Mouse (Mus musculus) G1E (cell line): ENCODE results near the gene Ackr2. TPM values are rescaled to one million over a fixed set of nuclear protein-coding genes. Genes with fewer than 3 reads are reported as not detected.
A peak's percentile ranks its signal among the peaks of the same experiment; 100 is the strongest.

Experiments used
- ATAC-seq: 2 replicates; pipeline ENCODE4 v1.8.0; 2016; ENCODE audit warnings: mild to moderate bottlenecking; ENCODE audit not compliant: insufficient number of reproducible peaks, poor library complexity, low FRiP score, severe bottlenecking; ENCODE audit errors: extremely low read depth
- DNase-seq: peaks from one replicate; pipeline ENCODE4 v3.0.0; 2012; ENCODE audit warnings: low spot score
- H3K27me3 ChIP-seq: 2 replicates; pipeline ENCODE4 v1.6.1; 2012; ENCODE audit warnings: mild to moderate bottlenecking, low read length, inconsistent platforms; ENCODE audit not compliant: insufficient read depth
- H3K36me3 ChIP-seq: replicated peaks from 2 replicates; pipeline ENCODE3; 2012; ENCODE audit warnings: mild to moderate bottlenecking, inconsistent platforms
- H3K4me1 ChIP-seq: 2 replicates; pipeline ENCODE4 v1.6.1; 2012; ENCODE audit warnings: low read depth, low read length, inconsistent platforms, mixed read lengths; ENCODE audit not compliant: insufficient read depth
- H3K4me3 ChIP-seq: 2 replicates; pipeline ENCODE4 v1.5.1; 2012; ENCODE audit warnings: low read depth, mild to moderate bottlenecking, inconsistent platforms, low read length, moderate library complexity, mixed read lengths
- H3K9me3 ChIP-seq: replicated peaks from 2 replicates; pipeline ENCODE4 v1.6.1; 2012; ENCODE audit warnings: inconsistent platforms
- CTCF ChIP-seq: IDR thresholded peaks from 2 replicates; pipeline ENCODE4 v1.5.1; 2012; ENCODE audit warnings: low read depth, low read length, inconsistent platforms, mixed read lengths
- GATA1 ChIP-seq: IDR thresholded peaks from 2 replicates; pipeline ENCODE4 v1.6.1; 2012; ENCODE audit warnings: borderline replicate concordance, low read length, inconsistent platforms, mixed read lengths
- GATA2 ChIP-seq: IDR thresholded peaks from 2 replicates; pipeline ENCODE4 v1.6.1; 2012; ENCODE audit warnings: low read depth, low read length, inconsistent platforms, borderline replicate concordance
- POLR2AphosphoS5 ChIP-seq: IDR thresholded peaks from 2 replicates; pipeline ENCODE4 v1.6.1; 2012; ENCODE audit warnings: low read depth, low read length, inconsistent platforms; ENCODE audit not compliant: insufficient replicate concordance
- TAL1 ChIP-seq: conservative IDR thresholded peaks from 2 replicates; pipeline ENCODE4 v1.6.1; 2012; ENCODE audit warnings: low read depth, low read length, inconsistent platforms, mixed read lengths
- polyA plus RNA-seq: library from polyadenylated mRNA; stranded (reverse); fragments of >175 nt; gene quantifications from 2 replicates; pipeline ENCODE4 v1.2.3, GENCODE M21; 2012
- total RNA-seq, 2 experiments: library from RNA; stranded (forward) in 1 of 2; stranded (reverse) in 1 of 2; fragments of 200-1000 nt in 1 of 2; fragments of >200 nt in 1 of 2; fragmentation: Nextera tagmentation in 1 of 2; gene quantifications; 2 replicates each; pipeline ENCODE4 v1.2.3; 2014 to 2017

Ackr2 gene
- total and polyA plus RNA-seq, 3 experiments: 0.11 TPM; not detected in 2

DNA sequence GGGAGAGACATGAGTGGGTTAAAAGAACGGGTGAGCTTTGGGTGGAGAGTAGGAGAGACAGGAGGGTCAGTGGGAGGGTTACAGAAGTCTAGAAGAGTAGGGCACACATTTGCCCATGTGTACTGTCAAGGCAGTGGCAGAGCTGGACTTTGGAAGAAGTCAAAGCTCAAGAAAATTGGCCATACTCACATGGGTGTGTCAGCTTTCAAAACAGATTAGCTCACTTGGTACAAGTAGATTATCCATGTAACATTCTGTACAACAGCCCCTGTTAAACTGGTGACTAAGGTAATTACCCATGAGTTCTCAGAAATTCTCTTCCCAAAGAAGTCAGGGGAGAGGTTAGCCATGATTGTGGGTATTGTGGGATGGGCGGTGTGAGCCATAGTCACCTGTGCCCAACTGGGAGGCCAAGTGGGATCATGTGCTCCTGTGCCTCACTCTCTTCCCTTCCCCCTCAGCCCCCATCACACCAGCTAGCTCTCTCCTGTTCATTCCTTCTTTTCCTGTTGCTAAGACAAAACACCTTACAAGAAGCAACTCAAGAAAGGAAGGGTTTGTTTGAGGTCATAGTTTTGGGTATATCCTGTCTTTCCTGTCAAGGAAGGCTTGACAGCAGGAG lies 26.0 kb upstream of the Ackr2 start:
- TF ChIP-seq CTCF: no peak
- no peak for TF ChIP-seq GATA1
- no peak for TF ChIP-seq GATA2
- no peak for TF ChIP-seq POLR2AphosphoS5
- no peak for TF ChIP-seq TAL1
- ATAC-seq (no peak), DNase-seq (no peak)
- Histone ChIP-seq H3K4me3 (no peak overlapping the region), H3K9me3 (no peaks in the 10 kb centered on the region), H3K27me3 (peaks cover 29% of the 10 kb centered on the region), H3K36me3 (no peaks in the 10 kb centered on the region), H3K4me1 (no peaks in the 10 kb centered on the region)

DNA sequence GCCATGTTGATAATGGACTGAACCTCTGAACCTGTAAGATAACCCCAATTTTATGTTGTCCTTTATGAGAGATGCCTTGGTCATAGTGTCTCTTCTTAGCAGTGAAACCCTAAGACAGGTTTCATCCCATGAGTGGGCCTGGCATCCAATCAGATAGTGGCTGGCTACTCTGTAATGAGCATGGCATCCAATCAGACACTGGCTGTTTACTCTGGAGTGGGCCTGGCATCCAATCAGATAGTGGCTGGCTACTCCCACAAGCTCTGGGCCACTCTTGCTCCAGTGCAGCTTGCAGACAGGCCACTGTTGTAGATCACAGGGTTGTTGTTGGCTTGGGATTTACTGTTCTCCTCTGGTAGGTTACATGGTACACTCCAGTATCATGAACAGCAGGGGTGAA lies 24.6 kb upstream of the Ackr2 start:
- Histone ChIP-seq H3K4me1 (no peaks in the 10 kb centered on the region), H3K9me3 (no peaks in the 10 kb centered on the region), H3K4me3 (no peak overlapping the region), H3K27me3 (peaks cover 24% of the 10 kb centered on the region), H3K36me3 (no peaks in the 10 kb centered on the region)
- DNase-seq (no peak), ATAC-seq (no peak)
- TF ChIP-seq CTCF: no peak
- no peak for TF ChIP-seq GATA2
- no peak for TF ChIP-seq GATA1
- TF ChIP-seq TAL1: no peak
- no peak for TF ChIP-seq POLR2AphosphoS5

DNA sequence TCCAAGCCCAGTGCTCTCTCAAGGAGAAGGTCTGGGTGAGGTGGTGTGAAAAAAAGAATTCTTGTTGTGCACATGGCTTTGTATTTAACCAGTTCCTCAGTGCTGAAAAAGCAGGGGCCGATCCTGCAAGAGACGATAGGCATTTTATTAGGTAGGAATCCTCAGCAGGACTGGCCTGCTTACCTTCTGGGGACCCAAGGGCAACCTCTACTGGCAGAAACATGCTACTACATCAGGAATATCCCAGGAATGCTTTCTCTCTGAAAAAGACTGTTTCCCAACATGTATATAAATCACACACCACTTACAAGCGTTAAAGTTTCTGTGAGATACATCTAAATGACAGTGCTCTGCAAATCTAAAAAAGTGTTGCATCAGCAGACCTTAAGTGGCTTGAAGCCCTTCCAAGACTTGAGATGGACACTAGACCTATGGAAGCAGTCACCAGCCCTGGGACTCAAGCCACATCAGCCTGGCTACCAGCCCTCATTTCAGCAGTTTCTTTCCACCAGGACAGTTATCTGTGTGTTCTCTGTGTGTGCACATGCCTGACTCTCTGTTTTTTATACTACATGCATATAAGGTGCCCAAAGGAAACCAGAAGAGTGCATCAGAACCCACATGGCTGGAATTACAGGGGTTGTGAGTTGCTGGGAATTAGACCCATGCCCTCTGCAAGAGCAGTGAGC lies 21.0 kb upstream of the Ackr2 start:
- no peaks in the 10 kb centered on the region for H3K36me3 ChIP-seq
- DNase-seq (peak; percentile 32), ATAC-seq (no peak; the same call in 1 of the 2 replicates)
- no peak overlapping the region for H3K4me3 ChIP-seq
- TF ChIP-seq CTCF: peak; percentile 82; the same call in 1 of the 2 replicates
- no peak for TF ChIP-seq GATA2
- H3K27me3 ChIP-seq: peaks cover 13% of the 10 kb centered on the region
- no peaks in the 10 kb centered on the region for H3K9me3 ChIP-seq
- H3K4me1 ChIP-seq: peaks cover 12% of the 10 kb centered on the region

DNA sequence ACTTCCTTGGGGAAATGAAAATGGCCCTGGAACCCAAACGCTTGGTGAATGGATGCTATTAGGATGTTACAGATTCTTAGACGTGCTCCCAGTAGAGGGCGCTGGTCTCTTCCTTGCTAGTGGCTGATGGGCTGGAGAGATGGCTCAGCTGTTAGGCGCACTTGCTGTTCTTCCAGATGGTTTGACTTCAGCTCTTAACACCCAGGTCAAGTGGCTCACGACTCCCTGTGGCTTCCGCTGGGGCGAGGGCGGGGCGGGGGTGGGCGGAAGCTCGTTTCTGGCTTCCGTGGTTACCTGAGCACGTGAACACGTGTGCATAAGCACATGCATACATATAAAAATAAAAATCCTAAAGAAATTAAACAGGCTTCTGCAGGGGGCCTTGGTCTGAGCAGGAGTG lies 17.3 kb upstream of the Ackr2 start:
- TF ChIP-seq CTCF: peak; percentile 53; the same call in 1 of the 2 replicates
- TF ChIP-seq TAL1: no peak
- DNase-seq (peak; percentile 22), ATAC-seq (no peak)
- H3K9me3 ChIP-seq: no peaks in the 10 kb centered on the region
- no peaks in the 10 kb centered on the region for H3K36me3 ChIP-seq
- no peak overlapping the region for H3K4me3 ChIP-seq
- H3K4me1 ChIP-seq: peaks cover 14% of the 10 kb centered on the region
- peaks cover 13% of the 10 kb centered on the region for H3K27me3 ChIP-seq

DNA sequence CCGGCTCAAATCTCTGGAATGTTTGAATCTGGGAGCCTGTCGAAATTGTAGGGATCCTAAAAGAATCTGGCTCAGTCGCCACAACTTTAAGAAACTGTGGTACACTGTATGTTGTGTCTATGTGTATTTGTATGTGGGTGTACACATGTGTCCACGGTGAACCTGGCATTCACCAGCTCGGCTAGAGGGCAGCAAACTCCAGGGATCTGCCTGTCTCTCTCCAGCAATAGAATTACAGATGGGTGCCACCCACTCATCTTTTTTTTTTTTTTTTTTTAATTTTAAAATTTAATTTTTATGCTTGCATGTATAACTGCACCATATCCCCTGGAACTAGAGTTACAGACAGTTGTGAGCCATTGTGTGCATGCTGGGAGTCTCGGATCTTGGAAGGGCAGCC lies 16.9 kb upstream of the Ackr2 start:
- Histone ChIP-seq H3K9me3 (no peaks in the 10 kb centered on the region), H3K4me3 (no peak overlapping the region), H3K36me3 (no peaks in the 10 kb centered on the region), H3K4me1 (peaks cover 14% of the 10 kb centered on the region), H3K27me3 (peaks cover 13% of the 10 kb centered on the region)
- ATAC-seq: no peak
- no peak for DNase-seq
- TF ChIP-seq CTCF: no peak
- no peak for TF ChIP-seq POLR2AphosphoS5
- no peak for TF ChIP-seq GATA2
- no peak for TF ChIP-seq TAL1
- no peak for TF ChIP-seq GATA1

DNA sequence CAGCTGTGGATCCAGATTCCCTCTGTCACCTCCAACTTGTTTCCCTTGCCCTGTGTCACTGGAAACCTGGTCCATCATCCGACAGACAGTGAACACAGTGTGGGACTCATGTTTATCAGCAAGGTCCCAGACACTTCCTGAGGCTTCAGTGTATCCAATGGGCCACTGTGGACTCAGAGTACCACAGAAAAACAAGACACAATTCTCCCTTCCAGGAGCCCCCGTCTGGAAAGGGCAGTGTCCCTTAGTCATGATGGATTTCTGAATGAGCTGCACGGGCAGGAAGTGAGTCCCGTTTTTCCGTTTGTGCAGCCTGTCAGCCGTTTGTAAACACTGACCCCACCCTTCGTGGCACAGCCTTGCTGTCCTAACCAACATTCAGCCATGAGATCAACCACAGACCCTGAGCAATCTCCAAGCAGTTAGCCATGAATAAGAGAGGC lies 16.1 kb upstream of the Ackr2 start:
- Histone ChIP-seq H3K36me3 (no peaks in the 10 kb centered on the region), H3K27me3 (peaks cover 7% of the 10 kb centered on the region), H3K9me3 (no peaks in the 10 kb centered on the region), H3K4me3 (peak overlapping the region; percentile 43; the same call in 1 of the 2 replicates), H3K4me1 (peaks cover 14% of the 10 kb centered on the region)
- no peak for TF ChIP-seq POLR2AphosphoS5
- TF ChIP-seq GATA2: no peak
- TF ChIP-seq TAL1: no peak
- TF ChIP-seq GATA1: no peak
- TF ChIP-seq CTCF: no peak
- ATAC-seq: no peak
- no peak for DNase-seq
